Mouse (Mus musculus): ENCODE results near the gene 2310003L06Rik.

Gene 2310003L06Rik

DNA sequence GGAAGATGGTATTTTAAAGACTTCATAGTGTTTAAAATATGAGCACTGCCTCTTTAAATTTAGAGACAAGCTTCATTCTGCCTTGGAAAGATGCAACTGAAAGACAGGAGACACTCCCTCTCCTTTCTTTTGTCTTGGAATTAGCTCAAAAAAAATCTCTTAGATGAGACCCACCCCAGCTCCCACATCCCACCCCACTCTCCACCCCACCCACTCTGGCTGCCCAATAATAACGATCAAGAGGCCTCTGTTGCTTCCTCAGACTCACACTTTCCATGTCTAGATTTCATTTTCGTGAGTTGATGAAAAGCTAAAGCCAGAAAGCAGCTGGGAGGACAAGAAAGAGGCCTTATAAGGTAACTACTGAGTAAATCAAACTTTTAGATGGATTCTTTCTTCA, at the start of gene 2310003L06Rik, which contains the start of gene Gm28434:
TSS of gene 2310003L06Rik (plus strand) at position 259 of the 400 bp plus-strand sequence.
TSS of gene Gm28434 (plus strand) at position 317 of the 400 bp plus-strand sequence.
- DNase-seq (ENCODE audit: low spot score) = no peak

DNA sequence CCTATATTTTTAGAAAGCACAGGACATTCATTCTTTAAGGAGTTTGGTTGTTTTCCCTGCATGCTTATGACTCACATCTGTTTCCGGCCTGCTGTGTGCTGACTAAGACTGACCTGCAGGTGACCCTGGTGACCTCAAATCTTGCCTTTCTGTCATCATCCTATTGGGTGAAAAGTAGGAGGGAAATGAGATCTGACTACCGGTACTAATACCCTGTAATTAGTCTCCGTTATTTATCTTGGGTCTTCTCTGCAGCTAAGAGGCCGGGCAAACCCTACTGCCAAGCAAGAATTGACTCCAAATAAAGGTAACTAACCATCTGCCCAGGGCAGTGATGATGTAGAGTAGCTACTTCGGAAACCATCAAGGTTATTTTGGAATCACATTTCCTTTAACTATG, 43.9 kb upstream of the 2310003L06Rik start, which contains the start of gene Csn3:
TSS of gene Csn3 (plus strand) at position 208 of the 400 bp plus-strand sequence.
- peak; percentile 73 for DNase-seq (ENCODE audit: low spot score)

DNA sequence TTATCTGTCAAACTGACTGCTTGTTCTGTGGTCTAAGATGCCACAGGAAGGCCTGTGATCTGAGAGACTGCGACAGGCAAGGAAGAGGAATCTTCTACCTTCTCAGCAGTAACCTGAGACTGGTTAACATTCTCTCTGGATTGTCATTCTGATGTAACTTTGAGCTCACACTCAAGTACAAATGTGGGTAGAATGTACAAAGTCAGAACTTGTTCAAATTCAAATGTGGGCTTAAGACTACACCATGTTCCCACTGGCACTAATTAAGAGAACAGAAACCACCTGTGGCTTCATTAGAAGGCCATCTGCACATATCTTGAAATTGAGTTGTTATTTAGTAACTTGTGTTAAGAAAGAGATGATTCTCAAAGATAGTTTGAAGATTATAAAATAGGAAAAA, 37.7 kb upstream of the 2310003L06Rik start:
- no peak for DNase-seq (ENCODE audit: low spot score)

DNA sequence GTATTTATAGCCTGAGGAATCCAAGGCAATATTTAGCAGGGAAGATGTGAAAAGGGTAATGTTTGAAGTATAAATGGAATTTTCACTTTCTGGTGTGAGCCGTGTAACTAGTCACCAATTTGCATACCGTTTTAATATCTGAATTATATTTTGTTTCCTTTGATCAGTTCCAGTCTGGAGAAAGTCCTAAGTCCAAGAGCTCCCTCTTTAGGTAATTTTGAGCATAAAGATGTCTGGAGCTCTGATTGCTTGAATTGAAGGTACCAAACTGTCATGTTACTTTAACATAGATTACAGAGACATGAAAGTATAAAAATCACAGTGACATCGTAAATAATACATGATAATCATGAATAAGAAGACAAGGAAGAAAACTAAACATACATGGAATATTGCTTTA, 28.5 kb upstream of the 2310003L06Rik start:
- peak; percentile 8 for DNase-seq (ENCODE audit: low spot score)

DNA sequence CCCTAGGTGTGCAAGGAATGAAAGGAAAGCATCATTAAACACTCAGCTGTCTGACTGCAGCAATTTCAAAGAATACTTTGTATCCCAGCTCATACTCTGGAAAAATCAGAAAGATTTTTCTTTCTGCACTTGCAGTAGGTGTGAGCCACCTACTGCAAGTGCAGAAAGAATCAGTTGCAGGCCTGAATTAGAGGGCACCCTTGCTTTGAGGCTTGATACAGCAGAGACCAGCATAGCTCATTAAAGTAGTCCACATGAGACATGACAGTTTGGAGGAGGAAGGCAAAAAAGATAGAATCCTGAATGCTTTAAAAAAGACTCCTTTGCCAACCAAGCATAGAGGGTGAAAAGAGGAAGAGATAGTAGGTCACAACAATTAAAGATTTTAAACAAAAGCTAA, 26.7 kb upstream of the 2310003L06Rik start:
- DNase-seq (ENCODE audit: low spot score) = no peak

DNA sequence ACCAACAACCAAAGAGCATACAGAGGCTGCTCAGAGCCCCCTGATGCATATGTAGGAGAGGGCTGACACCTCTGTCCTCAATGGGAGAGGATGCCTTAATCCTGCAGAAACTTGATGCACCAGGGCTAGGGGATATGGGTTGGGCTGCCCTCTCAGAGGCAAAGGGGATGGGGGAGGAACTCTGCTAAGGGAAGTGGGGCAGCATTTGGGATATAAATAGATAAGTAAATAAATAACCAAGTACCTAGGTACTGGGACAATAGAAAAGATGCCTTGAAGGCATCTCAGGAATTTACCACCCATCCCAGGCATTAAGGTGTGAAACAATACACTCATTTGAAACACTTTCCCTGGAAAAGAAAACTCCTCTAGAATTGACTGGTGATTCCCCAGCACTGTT, 17.4 kb upstream of the 2310003L06Rik start:
- DNase-seq (ENCODE audit: low spot score) = no peak

DNA sequence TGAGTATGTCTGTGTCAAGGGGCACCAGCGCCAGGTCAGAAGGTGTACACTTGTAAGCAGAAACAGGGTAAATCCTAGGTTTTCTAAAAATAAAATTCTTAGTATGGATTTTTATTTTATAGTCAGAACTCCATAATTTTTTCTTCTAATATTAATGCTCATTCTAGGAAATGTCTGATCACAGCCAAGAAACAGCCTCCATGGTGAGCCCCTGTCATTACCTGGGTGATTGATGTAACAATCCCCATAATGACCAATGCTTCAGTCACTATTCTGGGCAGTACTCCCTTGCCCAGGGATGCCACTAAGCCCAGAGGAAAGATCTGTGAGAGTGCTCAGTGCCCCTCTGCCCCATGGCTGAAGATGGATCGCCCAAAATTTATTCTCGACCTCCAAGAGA, 9.9 kb downstream of the 2310003L06Rik start, which contains the start of gene Cabs1:
TSS of gene Cabs1 (plus strand) at position 301 of the 400 bp plus-strand sequence.
- DNase-seq (ENCODE audit: low spot score) = no peak

DNA sequence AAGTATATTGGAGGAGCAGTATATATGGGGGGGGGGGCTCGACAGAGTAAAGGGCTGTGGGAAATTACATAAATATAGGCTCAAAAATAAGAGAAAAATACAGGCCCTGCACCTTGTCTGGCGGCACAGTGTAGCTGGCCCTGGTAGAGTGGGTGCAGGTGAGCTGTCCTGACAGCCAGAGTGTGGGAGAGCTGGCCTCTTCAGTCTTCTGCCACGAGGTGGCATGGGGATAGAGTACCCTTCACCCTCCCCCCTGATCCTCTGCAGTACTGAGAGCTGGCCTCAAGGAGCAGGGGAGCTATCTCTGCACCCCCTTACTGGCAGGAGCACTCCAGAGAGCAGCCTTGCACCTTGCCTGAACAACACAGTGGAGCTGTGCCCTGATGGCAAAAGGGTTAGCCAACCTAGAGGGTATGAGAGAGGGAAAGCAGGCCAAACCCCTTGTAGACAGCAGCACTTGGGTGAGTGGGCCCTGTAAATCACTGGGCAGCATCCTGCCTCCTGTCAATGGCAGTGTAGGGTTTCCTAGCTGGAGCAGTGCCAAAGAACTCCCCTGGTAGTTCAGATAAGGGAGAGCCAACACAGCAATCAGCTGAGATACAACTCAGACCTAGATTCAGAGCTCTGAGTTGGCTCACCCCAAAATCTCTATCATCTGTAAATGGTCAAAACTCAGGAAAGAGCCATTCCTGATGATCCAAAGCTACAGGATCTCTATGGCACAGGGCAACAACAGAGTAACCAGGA, 13.4 kb downstream of the 2310003L06Rik start:
- DNase-seq (ENCODE audit: low spot score) = no peak

DNA sequence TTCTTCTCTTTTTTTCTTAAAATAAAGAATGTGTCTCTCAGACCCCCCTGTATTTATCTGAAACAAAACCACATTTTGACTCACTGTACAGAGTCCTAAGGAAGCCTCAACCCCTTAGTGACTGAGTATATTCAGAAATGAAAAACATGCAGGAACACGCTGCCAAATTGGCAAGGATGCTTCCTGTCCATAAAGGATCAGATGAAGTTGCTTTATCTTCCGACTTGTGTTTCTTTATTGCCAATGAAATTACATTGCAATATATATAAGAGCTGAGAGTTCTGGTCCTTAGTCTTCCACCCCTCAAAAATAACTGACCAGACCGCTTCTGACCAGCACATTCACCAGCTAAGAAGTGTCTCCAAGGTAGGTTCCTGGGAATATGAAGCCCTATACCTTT, 33.0 kb downstream of the 2310003L06Rik start, which contains the start of gene Smr3a:
TSS of gene Smr3a (plus strand) at position 301 of the 400 bp plus-strand sequence.
- no peak for DNase-seq (ENCODE audit: low spot score)

DNA sequence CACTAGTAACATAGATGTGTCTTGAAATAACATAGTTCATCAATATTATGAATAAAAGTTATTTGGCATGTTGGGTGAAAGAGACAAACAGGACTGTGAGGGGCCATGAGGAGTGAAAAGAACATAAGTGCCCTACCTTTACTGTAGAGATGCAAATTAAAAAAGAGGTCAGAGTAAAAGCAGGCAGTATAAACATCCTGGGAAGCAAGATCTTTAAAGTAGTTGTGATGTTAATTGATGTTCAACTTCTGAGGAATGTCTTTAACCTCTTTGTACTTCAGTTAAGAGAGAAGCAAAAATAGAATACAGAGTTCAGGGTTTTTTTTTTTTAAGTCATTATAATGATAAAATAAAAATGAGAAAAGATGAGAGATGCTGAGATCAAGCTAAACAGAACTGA, 36.0 kb downstream of the 2310003L06Rik start:
- DNase-seq (ENCODE audit: low spot score) = no peak
